Mouse (Mus musculus) liver, embryonic 14.5 days (tissue): ENCODE results near the gene Btg2.

Experiments used
- CTCF ChIP-seq: IDR thresholded peaks from 2 replicates; pipeline ENCODE4 v1.5.1; 2016; ENCODE audit warnings: antibody characterized with exemption, low read depth, control low read depth
- EP300 ChIP-seq: IDR thresholded peaks from 2 replicates; pipeline ENCODE4 v1.6.1; 2016; ENCODE audit warnings: antibody characterized with exemption, low read depth

GRCm38 (mm10) chr1:134083676-134084075 lies 4.8 kb upstream of the Btg2 start:
- TF ChIP-seq EP300 (no peak), CTCF (no peak)
